Mouse (Mus musculus): ENCODE measurements around the gene Serinc2. TPM values are rescaled to one million over a fixed set of nuclear protein-coding genes. Genes with fewer than 3 reads are reported as not detected.

Gene Serinc2
- polyA plus RNA-seq, 2 experiments: 0.23 to 0.48 TPM

DNA sequence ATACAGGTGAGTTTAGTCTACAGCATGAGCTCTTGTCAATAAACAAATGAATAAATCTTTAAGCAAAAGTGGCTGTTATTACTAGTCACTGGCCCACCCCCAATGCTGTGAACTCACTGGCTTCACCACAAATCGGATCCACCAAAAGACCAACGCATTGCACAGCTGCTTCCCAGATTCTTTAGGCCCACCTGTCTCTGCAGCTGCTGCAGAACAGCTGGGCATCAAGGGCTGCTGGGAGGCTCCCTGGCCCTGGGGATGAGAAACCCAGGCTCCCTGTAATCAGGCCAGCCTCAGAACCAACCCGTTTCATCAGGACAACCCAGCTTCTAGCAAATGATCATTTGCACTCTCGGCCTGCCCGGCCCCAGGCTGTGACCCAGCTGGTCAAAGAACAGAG lies 3.9 kb upstream of the Serinc2 start:
- H3K4me3 ChIP-seq (ENCODE audit: insufficient read depth in 1 of 2, low read depth in 2 of 2, low read length in 2 of 2): no peak overlapping the region
- no peaks in the 10 kb centered on the region for H3K36me3 ChIP-seq (replicated peaks; ENCODE audit: control insufficient read depth, insufficient read depth, low read depth)
- no peaks in the 10 kb centered on the region for H3K9me3 ChIP-seq (ENCODE audit: control insufficient read depth, low read length)
- H3K4me2 ChIP-seq (ENCODE audit: low read depth): no peak overlapping the region
- peaks cover 17% of the 10 kb centered on the region for H3K27me3 ChIP-seq (ENCODE audit: control insufficient read depth, insufficient read depth, low read length)
- H3K9ac ChIP-seq (replicated peaks): no peak overlapping the region
- no peak overlapping the region for H3K27ac ChIP-seq
- TF ChIP-seq EP300 (IDR thresholded peaks at IDR 0.05; ENCODE audit: low read depth) (no peak), CTCF (IDR thresholded peaks at IDR 0.05; ENCODE audit: low read depth) (no peak)
- DNase-seq (ENCODE audit: low read depth in 3 of 3, low spot score in 3 of 3): no peak
- no peaks in the 10 kb centered on the region for H3K4me1 ChIP-seq (replicated peaks; ENCODE audit: control insufficient read depth in 2 of 2, insufficient read depth in 2 of 2, low read length in 1 of 2)
- no peak for ATAC-seq (ENCODE audit: insufficient read depth)
- 63% methylated on average over 5 of the region's 5 CpGs for WGBS (ENCODE audit: insufficient replicate concordance)

- TF ChIP-seq CTCF (IDR thresholded peaks at IDR 0.05; ENCODE audit: low read depth): no peak
- no peak for TF ChIP-seq EP300 (IDR thresholded peaks at IDR 0.05; ENCODE audit: low read depth)
- Histone ChIP-seq H3K36me3 (replicated peaks; ENCODE audit: control insufficient read depth, insufficient read depth, low read depth) (no peaks in the 10 kb centered on the region), H3K9me3 (ENCODE audit: control insufficient read depth, low read length) (no peaks in the 10 kb centered on the region), H3K4me2 (ENCODE audit: low read depth) (no peak overlapping the region), H3K4me3 (ENCODE audit: insufficient read depth in 1 of 2, low read depth in 2 of 2, low read length in 2 of 2) (no peak overlapping the region), H3K9ac (replicated peaks) (no peak overlapping the region), H3K27me3 (ENCODE audit: control insufficient read depth, insufficient read depth, low read length) (peaks cover 60% of the 10 kb centered on the region), H3K4me1 (replicated peaks; ENCODE audit: control insufficient read depth in 2 of 2, insufficient read depth in 2 of 2, low read length in 1 of 2) (no peaks in the 10 kb centered on the region), H3K27ac (no peak overlapping the region)
- ATAC-seq (ENCODE audit: insufficient read depth) (no peak), DNase-seq (ENCODE audit: low read depth in 3 of 3, low spot score in 3 of 3) (no peak)
- 28% methylated on average over 7 of the region's 7 CpGs for WGBS (ENCODE audit: insufficient replicate concordance)
Observed at GRCm38 (mm10) chr4:130276573-130277176, 2.3 kb downstream of the Serinc2 start.

GRCm38 (mm10) chr4:130275823-130276105 lies 3.2 kb downstream of the Serinc2 start:
- H3K4me1 ChIP-seq (replicated peaks; ENCODE audit: control insufficient read depth in 2 of 2, insufficient read depth in 2 of 2, low read length in 1 of 2): 0 out of 4 replicates have a peak, but pooled peaks cover 0 to 2% of the 10 kb centered on the region in 2 experiments
- TF ChIP-seq EP300 (IDR thresholded peaks at IDR 0.05; ENCODE audit: low read depth) (no peak), CTCF (IDR thresholded peaks at IDR 0.05; ENCODE audit: low read depth) (no peak)
- H3K27ac ChIP-seq: no peak overlapping the region
- H3K9me3 ChIP-seq (ENCODE audit: control insufficient read depth, low read length): no peaks in the 10 kb centered on the region
- 37% methylated on average over 5 of the region's 5 CpGs for WGBS (ENCODE audit: insufficient replicate concordance)
- H3K9ac ChIP-seq (replicated peaks): no peak overlapping the region
- H3K27me3 ChIP-seq (ENCODE audit: control insufficient read depth, insufficient read depth, low read length): peaks cover 66% of the 10 kb centered on the region
- no peak for DNase-seq (ENCODE audit: low read depth in 3 of 3, low spot score in 3 of 3)
- H3K4me2 ChIP-seq (ENCODE audit: low read depth): no peak overlapping the region
- H3K4me3 ChIP-seq (ENCODE audit: insufficient read depth in 1 of 2, low read depth in 2 of 2, low read length in 2 of 2): no peak overlapping the region
- H3K36me3 ChIP-seq (replicated peaks; ENCODE audit: control insufficient read depth, insufficient read depth, low read depth): no peaks in the 10 kb centered on the region
- ATAC-seq (ENCODE audit: insufficient read depth): no peak

DNA sequence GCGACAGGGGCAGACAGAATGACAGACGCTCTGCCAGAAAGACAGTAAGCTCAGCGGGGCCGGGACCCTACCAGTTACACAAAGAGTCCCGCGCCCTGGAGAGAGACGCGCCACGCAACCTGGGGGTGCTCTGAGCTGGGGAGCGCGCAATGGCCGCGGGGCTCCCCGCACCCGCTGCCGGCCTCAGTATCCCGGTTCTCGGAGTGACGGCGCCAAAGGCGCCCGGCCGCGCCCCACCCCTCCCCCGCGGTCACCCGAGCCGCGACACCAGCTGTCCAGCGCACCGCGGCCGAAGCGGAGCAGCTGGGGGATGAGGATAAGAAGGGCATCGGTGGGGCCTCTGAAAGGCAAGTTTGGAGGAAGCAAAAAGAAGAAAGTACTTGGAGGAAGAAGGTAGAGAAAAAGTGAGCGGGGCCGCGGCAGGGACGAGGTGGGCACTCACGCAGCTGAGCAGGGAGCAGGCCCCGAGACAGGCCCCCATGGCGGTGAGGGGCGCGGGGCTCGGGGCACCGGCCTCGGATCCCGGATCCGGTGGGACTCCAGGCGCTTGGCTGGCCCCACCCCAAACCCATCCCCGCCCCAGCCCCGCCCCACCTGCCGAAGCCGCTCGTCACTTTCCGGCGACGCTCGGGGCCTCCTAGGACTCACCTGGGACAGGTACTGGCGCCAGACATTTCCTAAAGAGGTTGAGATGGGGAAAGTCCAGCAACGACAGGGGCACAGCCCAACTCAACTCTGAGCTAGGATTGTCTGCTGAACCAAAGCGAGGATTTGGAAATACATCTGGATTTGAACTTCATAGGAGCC lies 3.8 kb downstream of the Serinc2 start:
- peak overlapping the region; percentile 40 to 41 for H3K4me3 ChIP-seq (ENCODE audit: insufficient read depth in 1 of 2, low read depth in 2 of 2, low read length in 2 of 2)
- H3K9me3 ChIP-seq (ENCODE audit: control insufficient read depth, low read length): no peaks in the 10 kb centered on the region
- H3K27ac ChIP-seq: no peak overlapping the region
- no peak overlapping the region for H3K9ac ChIP-seq (replicated peaks)
- TF ChIP-seq CTCF (IDR thresholded peaks at IDR 0.05; ENCODE audit: low read depth): no peak
- TF ChIP-seq EP300 (IDR thresholded peaks at IDR 0.05; ENCODE audit: low read depth): no peak
- H3K36me3 ChIP-seq (replicated peaks; ENCODE audit: control insufficient read depth, insufficient read depth, low read depth): no peaks in the 10 kb centered on the region
- WGBS (ENCODE audit: insufficient replicate concordance): 3% methylated on average over 62 of the region's 62 CpGs
- H3K4me1 ChIP-seq (replicated peaks; ENCODE audit: control insufficient read depth in 2 of 2, insufficient read depth in 2 of 2, low read length in 1 of 2): 0 out of 4 replicates have a peak, but pooled peaks cover 0 to 4% of the 10 kb centered on the region in 2 experiments
- H3K4me2 ChIP-seq (ENCODE audit: low read depth): peak overlapping the region; percentile 55
- ATAC-seq (ENCODE audit: insufficient read depth) (no peak; the same call in 1 of the 2 replicates), DNase-seq (ENCODE audit: low read depth in 3 of 3, low spot score in 3 of 3) (no peak)
- H3K27me3 ChIP-seq (ENCODE audit: control insufficient read depth, insufficient read depth, low read length): peaks cover 62% of the 10 kb centered on the region

- WGBS (ENCODE audit: insufficient replicate concordance): 2% methylated on average over 29 of the region's 29 CpGs
- no peak for TF ChIP-seq EP300 (IDR thresholded peaks at IDR 0.05; ENCODE audit: low read depth)
- no peak for TF ChIP-seq CTCF (IDR thresholded peaks at IDR 0.05; ENCODE audit: low read depth)
- peak overlapping the region; percentile 55 for H3K4me2 ChIP-seq (ENCODE audit: low read depth)
- no peak overlapping the region for H3K27ac ChIP-seq
- no peaks in the 10 kb centered on the region for H3K36me3 ChIP-seq (replicated peaks; ENCODE audit: control insufficient read depth, insufficient read depth, low read depth)
- ATAC-seq (ENCODE audit: insufficient read depth) (no peak), DNase-seq (ENCODE audit: low read depth in 3 of 3, low spot score in 3 of 3) (no peak)
- H3K4me3 ChIP-seq (ENCODE audit: insufficient read depth in 1 of 2, low read depth in 2 of 2, low read length in 2 of 2): peak overlapping the region; percentile 40 to 41; a peak in 2 of 4 replicates
- peaks cover 0 to 4% of the 10 kb centered on the region in 2 experiments; a peak in 1 of 4 replicates for H3K4me1 ChIP-seq (replicated peaks; ENCODE audit: control insufficient read depth in 2 of 2, insufficient read depth in 2 of 2, low read length in 1 of 2)
- peaks cover 61% of the 10 kb centered on the region for H3K27me3 ChIP-seq (ENCODE audit: control insufficient read depth, insufficient read depth, low read length)
- H3K9me3 ChIP-seq (ENCODE audit: control insufficient read depth, low read length): no peaks in the 10 kb centered on the region
- no peak overlapping the region for H3K9ac ChIP-seq (replicated peaks)
Observed at GRCm38 (mm10) chr4:130274346-130275015, 4.5 kb downstream of the Serinc2 start.
